Mouse (Mus musculus): ENCODE measurements around the gene Fank1. TPM values are rescaled to one million over a fixed set of nuclear protein-coding genes. Genes with fewer than 3 reads are reported as not detected.

Fank1 gene
- polyA plus RNA-seq, 1 experiment from 2014 or later = 0.23 TPM

DNA sequence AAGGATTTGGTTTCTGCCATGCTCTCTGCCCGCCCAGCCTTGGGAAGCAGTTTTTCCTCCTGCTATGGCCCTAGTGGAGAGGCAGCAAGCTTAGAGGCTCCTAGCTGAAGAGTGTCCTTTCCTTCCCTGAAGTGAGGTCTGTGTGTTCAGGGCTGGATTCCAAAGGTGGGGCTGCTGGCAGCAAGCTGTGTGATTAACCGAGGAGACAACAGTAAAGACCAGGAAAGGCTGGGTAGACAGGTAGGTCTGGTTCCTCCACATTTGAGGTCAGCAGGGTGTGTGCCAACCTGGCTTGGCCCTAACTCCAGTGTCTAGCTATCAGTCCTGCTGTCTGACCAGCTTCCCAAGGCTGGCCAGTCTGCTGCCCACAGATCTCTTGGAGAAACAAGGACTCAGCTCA lies 18.1 kb downstream of the Fank1 start:
- H3K27ac ChIP-seq = no peak overlapping the region
- H3K36me3 ChIP-seq = no peaks in the 10 kb centered on the region

DNA sequence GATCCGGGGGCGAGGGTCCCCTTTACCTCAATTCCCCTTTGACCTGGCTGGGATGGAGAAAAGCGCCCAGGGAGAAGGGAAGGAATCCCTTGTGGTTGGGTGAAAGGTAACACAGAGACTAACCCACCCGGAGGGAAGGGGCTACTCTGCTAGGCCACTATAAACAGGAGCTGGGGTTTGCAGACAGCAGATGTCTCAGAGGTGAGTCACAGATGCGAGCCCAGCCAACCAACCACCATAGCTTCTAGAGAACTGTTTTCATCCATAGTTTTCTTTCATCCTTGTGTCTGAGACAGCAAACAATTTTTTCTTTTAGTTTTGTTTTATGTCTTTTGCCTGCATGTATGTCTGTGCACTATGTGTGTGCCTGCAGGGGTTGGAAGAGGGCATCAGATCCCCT lies 23.3 kb downstream of the Fank1 start:
- H3K27ac ChIP-seq = no peak overlapping the region
- H3K4me1 ChIP-seq = no peaks in the 10 kb centered on the region
- H3K9me3 ChIP-seq (replicated peaks) = no peaks in the 10 kb centered on the region
- H3K36me3 ChIP-seq = no peaks in the 10 kb centered on the region
- no peak overlapping the region for H3K9ac ChIP-seq
- 75% methylated on average over 5 of the region's 5 CpGs for WGBS
- no peaks in the 10 kb centered on the region; the same call in 1 of the 2 replicates for H3K27me3 ChIP-seq
- ATAC-seq (replicated peaks; ENCODE audit: low FRiP score) = no peak
- H3K4me3 ChIP-seq (replicated peaks) = no peak overlapping the region
- H3K4me2 ChIP-seq = no peak overlapping the region

More for the DNA sequence above, 18.1 kb downstream of the Fank1 start:
- Histone ChIP-seq H3K4me3 (replicated peaks) (no peak overlapping the region), H3K9ac (no peak overlapping the region), H3K9me3 (replicated peaks) (no peaks in the 10 kb centered on the region), H3K27me3 (no peaks in the 10 kb centered on the region), H3K4me1 (peaks cover 6% of the 10 kb centered on the region; the same call in 1 of the 2 replicates), H3K4me2 (no peak overlapping the region)
- ATAC-seq (replicated peaks; ENCODE audit: low FRiP score) = no peak
- whole genome bisulfite sequencing = 88% methylated on average over 2 of the region's 2 CpGs

DNA sequence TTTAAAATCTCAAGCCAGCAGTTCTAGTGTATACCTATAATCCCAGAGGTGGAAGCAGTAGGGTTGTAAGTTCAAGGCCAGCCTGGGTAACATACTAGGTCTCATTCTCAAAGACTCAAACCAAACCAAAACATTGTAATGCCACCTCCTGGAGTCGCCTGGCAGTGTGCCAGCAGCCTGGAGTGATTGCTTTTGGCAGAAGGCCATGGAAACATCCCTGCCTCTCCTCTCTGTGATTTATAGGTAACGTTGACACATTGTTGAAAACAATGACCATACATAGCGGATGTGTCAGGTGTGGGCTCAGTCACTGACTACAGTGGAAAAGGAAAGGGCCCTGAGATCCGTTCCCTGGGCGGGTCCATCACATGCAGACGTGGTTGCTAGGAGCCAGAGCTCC lies 25.2 kb downstream of the Fank1 start:
- no peak overlapping the region for H3K27ac ChIP-seq

DNA sequence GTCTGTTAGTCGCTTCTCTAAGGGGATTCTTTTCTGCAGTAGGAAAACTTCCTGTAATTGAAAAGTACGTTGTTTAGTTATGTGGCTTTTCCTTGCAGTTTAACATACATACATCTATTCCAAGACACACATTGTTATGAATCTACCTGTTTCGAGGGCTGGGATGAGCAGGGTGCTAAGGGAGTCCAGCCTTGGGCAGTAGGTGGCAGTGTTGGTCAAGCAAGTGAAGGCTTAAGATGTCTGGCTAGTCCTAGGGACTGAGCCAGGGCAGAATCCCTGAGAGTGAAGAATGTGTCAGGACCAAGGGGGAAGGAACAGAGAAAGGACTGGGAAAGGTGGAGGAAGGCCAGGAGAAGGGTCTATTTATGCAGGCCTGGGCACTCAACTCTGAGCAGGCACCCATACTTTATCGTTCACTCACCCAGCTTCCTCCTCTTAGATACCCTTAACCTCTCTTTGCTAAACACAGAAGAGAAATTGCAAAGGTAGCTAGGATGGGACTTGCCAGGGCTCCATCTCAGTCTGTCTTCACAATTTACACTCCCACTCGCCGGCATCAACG lies 29.0 kb downstream of the Fank1 start:
- Histone ChIP-seq H3K9ac (no peak overlapping the region), H3K9me3 (replicated peaks) (no peaks in the 10 kb centered on the region), H3K27ac (no peak overlapping the region), H3K4me2 (no peak overlapping the region), H3K27me3 (no peaks in the 10 kb centered on the region; the same call in 1 of the 2 replicates), H3K4me1 (no peaks in the 10 kb centered on the region), H3K36me3 (no peaks in the 10 kb centered on the region), H3K4me3 (replicated peaks) (no peak overlapping the region)
- WGBS = 44% methylated on average over 7 of the region's 7 CpGs
- 0 out of 2 replicates have a peak, but pooled peaks have one; percentile 60 for ATAC-seq (replicated peaks; ENCODE audit: low FRiP score)

More for the DNA sequence above, 25.2 kb downstream of the Fank1 start:
- Histone ChIP-seq H3K9ac (no peak overlapping the region), H3K4me1 (no peaks in the 10 kb centered on the region), H3K27me3 (no peaks in the 10 kb centered on the region; the same call in 1 of the 2 replicates), H3K9me3 (replicated peaks) (no peaks in the 10 kb centered on the region), H3K4me3 (replicated peaks) (no peak overlapping the region), H3K4me2 (no peak overlapping the region), H3K36me3 (no peaks in the 10 kb centered on the region)
- WGBS = 42% methylated on average over 6 of the region's 6 CpGs
- 0 out of 2 replicates have a peak, but pooled peaks have one; percentile 33 for ATAC-seq (replicated peaks; ENCODE audit: low FRiP score)

DNA sequence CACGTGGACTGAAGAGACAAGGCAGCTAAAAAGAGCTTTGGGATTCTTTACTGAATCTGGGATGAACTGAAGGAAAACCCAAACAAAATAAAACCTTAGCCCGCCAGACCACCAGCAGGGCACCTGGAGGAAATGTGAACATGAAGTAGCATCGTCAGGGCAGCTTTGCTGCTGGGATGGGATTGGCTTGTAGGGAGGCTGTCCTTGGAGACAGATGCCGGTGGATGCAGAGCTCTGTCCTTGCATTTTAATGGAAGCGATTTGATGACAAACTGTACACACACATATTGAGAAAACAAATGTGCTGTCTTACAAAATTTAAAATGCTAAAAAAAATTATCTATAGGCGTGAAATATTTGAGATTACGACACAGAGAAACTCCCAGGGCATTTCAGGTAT lies 36.3 kb downstream of the Fank1 start:
- Histone ChIP-seq H3K27me3 (no peaks in the 10 kb centered on the region), H3K9ac (no peak overlapping the region), H3K27ac (no peak overlapping the region), H3K4me2 (no peak overlapping the region), H3K4me3 (replicated peaks) (no peak overlapping the region), H3K4me1 (no peaks in the 10 kb centered on the region), H3K9me3 (replicated peaks) (no peaks in the 10 kb centered on the region), H3K36me3 (no peaks in the 10 kb centered on the region)
- no peak for ATAC-seq (replicated peaks; ENCODE audit: low FRiP score)
- WGBS = 73% methylated on average over 7 of the region's 7 CpGs

DNA sequence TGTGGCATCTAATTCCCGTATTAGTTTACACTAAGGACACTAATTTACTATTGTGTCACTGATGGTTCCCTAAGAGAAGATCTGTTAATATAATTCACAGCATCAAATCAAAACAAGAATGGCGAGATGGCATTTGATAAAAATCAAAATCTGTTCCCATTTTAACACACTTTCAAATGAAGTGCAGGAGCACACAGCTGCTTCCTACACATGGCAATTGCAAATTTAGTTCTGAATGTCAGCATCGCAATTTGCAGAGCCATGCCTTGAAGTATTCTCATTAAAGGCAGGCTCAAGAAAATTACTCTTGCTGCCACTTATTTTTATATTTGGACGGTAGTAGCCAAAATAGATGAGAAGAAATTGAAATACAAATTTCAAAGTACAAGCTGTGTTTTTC lies 36.7 kb downstream of the Fank1 start:
- no peaks in the 10 kb centered on the region for H3K4me1 ChIP-seq
- no peaks in the 10 kb centered on the region for H3K9me3 ChIP-seq (replicated peaks)
- no peak for ATAC-seq (replicated peaks; ENCODE audit: low FRiP score)
- no peak overlapping the region for H3K27ac ChIP-seq
- no peak overlapping the region for H3K4me3 ChIP-seq (replicated peaks)
- H3K4me2 ChIP-seq = no peak overlapping the region
- 79% methylated on average over 4 of the region's 4 CpGs for WGBS
- H3K9ac ChIP-seq = no peak overlapping the region
- no peaks in the 10 kb centered on the region for H3K27me3 ChIP-seq
- H3K36me3 ChIP-seq = no peaks in the 10 kb centered on the region

DNA sequence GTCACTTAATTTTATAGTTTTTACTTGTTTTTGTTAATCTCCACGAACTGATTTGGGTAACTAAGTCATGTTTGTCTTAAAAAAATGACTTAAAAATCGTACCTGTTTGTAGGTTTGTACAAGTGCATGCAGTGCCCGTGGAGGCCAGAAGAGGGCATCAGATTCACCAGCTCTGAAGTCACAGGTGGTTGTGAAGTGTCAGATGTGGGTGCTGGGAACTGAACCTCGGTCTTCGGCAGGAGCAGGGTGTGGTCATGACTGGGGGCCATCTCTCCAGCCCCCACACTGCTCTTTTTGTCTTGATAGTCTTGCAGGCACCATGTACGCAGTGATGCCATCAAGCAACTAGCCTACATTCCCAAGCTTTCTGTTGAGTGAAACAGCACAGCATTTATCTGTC lies 47.1 kb downstream of the Fank1 start:
- no peak overlapping the region for H3K4me2 ChIP-seq
- no peak overlapping the region for H3K4me3 ChIP-seq (replicated peaks)
- no peak for ATAC-seq (replicated peaks; ENCODE audit: low FRiP score)
- no peaks in the 10 kb centered on the region for H3K36me3 ChIP-seq
- no peak overlapping the region for H3K9ac ChIP-seq
- H3K27me3 ChIP-seq = no peaks in the 10 kb centered on the region
- H3K9me3 ChIP-seq (replicated peaks) = no peaks in the 10 kb centered on the region; the same call in 1 of the 2 replicates
- H3K4me1 ChIP-seq = no peaks in the 10 kb centered on the region
- H3K27ac ChIP-seq = no peak overlapping the region
- 85% methylated on average over 6 of the region's 6 CpGs for WGBS

DNA sequence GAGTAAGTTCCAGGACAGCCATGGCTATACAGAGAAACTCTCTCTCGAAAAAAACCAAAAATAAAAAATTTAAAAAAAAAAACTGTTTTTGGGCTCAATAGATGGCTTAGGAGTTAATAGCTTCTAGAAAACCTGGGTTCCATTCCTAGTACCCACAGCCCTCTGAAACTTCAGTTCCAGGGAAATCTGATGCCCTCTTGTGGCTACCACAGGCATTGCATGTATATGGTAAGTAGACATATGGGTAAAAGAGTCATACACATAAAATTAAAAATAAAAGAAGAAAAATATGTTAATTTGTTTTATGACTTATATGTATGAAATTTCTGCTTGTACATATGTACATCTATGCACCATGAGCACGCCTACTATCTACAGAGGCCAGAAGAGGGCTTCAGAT lies 47.9 kb downstream of the Fank1 start:
- Histone ChIP-seq H3K27ac (no peak overlapping the region), H3K36me3 (no peaks in the 10 kb centered on the region), H3K4me1 (peaks cover 2% of the 10 kb centered on the region; the same call in 1 of the 2 replicates), H3K9ac (no peak overlapping the region), H3K4me3 (replicated peaks) (no peak overlapping the region), H3K4me2 (no peak overlapping the region), H3K27me3 (no peaks in the 10 kb centered on the region), H3K9me3 (replicated peaks) (no peaks in the 10 kb centered on the region; the same call in 1 of the 2 replicates)
- 88% methylated on average over 2 of the region's 2 CpGs for WGBS
- ATAC-seq (replicated peaks; ENCODE audit: low FRiP score) = no peak

DNA sequence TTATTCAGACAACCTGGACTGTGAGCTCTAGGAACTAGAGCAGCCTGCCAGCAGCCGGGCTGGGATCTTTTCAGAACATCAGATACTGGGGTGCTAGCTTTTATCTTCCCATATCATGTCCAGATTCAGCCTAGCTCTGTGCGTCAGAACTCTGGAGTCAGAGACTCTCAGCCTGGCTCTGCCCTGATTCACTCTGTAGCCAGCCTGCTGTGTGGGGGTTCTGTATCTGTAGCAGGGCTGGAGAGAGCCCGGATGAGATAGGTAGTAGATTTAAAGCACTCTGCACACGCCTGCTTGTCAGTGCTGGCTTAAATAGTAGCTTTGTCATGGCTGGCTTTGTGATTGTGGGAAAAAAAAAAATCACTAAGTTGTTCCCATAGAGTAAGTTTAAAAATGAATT lies 51.9 kb downstream of the Fank1 start:
- no peak for ATAC-seq (replicated peaks; ENCODE audit: low FRiP score)
- Histone ChIP-seq H3K4me2 (no peak overlapping the region), H3K27me3 (no peaks in the 10 kb centered on the region), H3K9ac (no peak overlapping the region), H3K4me3 (replicated peaks) (no peak overlapping the region), H3K4me1 (peaks cover 8% of the 10 kb centered on the region; the same call in 1 of the 2 replicates), H3K9me3 (replicated peaks) (no peaks in the 10 kb centered on the region; the same call in 1 of the 2 replicates), H3K36me3 (no peaks in the 10 kb centered on the region), H3K27ac (peak overlapping the region; percentile 18; the same call in 1 of the 2 replicates)
- WGBS = 44% methylated on average over 4 of the region's 4 CpGs

DNA sequence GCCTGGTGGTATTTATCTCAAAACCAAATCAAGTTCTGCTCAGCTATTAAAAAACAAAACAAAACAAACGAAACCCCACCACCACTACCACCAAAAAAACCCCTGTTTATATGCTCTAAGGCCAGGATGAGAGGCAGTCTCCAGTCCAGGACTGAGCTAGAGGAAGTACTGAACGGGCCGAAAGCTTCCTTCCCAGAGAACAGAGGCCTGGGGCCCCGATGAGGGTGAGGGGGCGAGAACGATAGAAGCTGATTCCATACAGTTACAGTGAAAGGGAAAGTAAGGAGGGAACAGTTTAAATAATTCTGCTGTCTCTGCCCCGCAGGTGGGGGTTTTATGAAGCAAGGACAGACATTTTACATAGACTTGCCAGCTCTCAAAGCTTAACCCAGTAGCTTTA lies 52.9 kb downstream of the Fank1 start:
- ATAC-seq (replicated peaks; ENCODE audit: low FRiP score) = no peak
- no peaks in the 10 kb centered on the region for H3K9me3 ChIP-seq (replicated peaks)
- no peaks in the 10 kb centered on the region for H3K36me3 ChIP-seq
- H3K27me3 ChIP-seq = no peaks in the 10 kb centered on the region
- no peak overlapping the region for H3K9ac ChIP-seq
- 0 out of 2 replicates have a peak overlapping the region, but pooled peaks have one; percentile 28 for H3K27ac ChIP-seq
- no peak overlapping the region for H3K4me2 ChIP-seq
- H3K4me1 ChIP-seq = peaks cover 8% of the 10 kb centered on the region; the same call in 1 of the 2 replicates
- no peak overlapping the region for H3K4me3 ChIP-seq (replicated peaks)
- WGBS = 37% methylated on average over 7 of the region's 7 CpGs

DNA sequence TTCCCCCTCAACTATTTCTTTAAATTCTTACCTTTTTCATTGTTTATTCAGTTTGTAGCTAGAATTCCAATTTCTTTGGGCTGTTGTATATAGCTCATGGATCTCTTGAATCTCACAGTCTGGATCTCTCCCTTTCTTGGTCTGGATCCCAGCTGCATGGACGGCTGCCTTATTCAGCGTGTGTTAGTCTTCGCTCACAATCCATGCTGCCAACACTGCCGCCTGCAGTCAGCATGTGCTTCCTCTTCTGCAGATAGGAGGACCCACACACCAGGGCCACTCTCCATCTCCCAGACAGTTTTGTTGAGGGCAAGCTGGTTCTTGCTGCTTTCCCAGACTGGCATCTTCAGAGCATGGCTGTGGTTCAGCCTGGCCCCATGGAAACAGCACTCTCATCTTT lies 62.9 kb downstream of the Fank1 start:
- 84% methylated on average over 4 of the region's 4 CpGs for WGBS
- ATAC-seq (replicated peaks; ENCODE audit: low FRiP score) = no peak

DNA sequence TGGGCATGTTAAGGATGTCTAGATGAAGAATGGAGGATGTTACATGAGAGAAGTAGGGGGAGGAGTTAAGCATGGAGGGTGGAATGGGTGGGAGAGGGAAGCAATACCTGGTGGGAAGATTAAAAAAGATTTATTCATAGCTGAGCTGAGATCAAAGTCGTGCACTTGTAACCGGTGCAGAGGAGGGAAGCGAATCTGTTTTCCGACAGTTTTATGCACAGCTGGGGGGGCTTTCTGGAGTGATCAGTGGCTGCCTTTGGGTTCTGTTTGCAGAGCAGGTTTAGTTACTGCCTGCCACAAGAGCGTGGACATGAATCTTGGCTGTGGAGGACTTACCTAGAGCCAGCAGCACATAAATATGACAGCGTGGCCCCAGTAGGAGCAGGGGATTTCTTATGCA lies 65.4 kb downstream of the Fank1 start:
- H3K4me1 ChIP-seq = no peaks in the 10 kb centered on the region
- H3K4me2 ChIP-seq = no peak overlapping the region
- H3K36me3 ChIP-seq = no peaks in the 10 kb centered on the region
- H3K4me3 ChIP-seq (replicated peaks) = no peak overlapping the region
- H3K27ac ChIP-seq = no peak overlapping the region
- H3K9me3 ChIP-seq (replicated peaks) = no peaks in the 10 kb centered on the region
- ATAC-seq (replicated peaks; ENCODE audit: low FRiP score) = peak; percentile 67
- H3K9ac ChIP-seq = no peak overlapping the region
- WGBS = 20% methylated on average over 6 of the region's 6 CpGs
- no peaks in the 10 kb centered on the region for H3K27me3 ChIP-seq

More for the DNA sequence above, 62.9 kb downstream of the Fank1 start:
- Histone ChIP-seq H3K36me3 (no peaks in the 10 kb centered on the region), H3K27ac (no peak overlapping the region), H3K27me3 (no peaks in the 10 kb centered on the region), H3K4me2 (no peak overlapping the region), H3K4me1 (no peaks in the 10 kb centered on the region), H3K9ac (no peak overlapping the region), H3K4me3 (replicated peaks) (no peak overlapping the region), H3K9me3 (replicated peaks) (no peaks in the 10 kb centered on the region)

DNA sequence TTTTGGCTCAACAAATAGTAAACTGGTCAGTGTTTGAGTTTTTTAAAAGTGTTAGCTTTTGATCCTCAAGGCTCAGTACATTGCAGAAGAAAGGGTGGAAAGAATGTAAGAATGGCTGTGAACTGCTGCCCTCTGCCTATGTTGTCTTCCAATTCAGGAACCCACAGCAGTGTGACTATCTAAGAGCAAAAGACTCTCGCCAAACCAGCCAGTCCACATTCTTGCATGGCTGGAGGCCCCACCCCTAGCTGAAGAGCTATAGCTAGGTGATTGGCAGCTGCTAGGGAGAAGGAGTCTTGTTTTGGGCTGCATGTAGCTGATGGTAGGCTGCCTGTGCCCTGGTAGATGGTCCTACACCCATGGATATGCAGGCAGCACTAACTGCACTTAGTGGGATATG lies 70.5 kb downstream of the Fank1 start:
- no peaks in the 10 kb centered on the region for H3K9me3 ChIP-seq (replicated peaks)
- H3K4me2 ChIP-seq = no peak overlapping the region
- no peak for ATAC-seq (replicated peaks; ENCODE audit: low FRiP score)
- no peak overlapping the region for H3K27ac ChIP-seq
- no peak overlapping the region for H3K4me3 ChIP-seq (replicated peaks)
- H3K27me3 ChIP-seq = no peaks in the 10 kb centered on the region
- H3K9ac ChIP-seq = no peak overlapping the region
- no peaks in the 10 kb centered on the region for H3K36me3 ChIP-seq
- WGBS = 30% methylated on average over 1 of the region's 1 CpGs
- 0 out of 2 replicates have a peak, but pooled peaks cover 4% of the 10 kb centered on the region for H3K4me1 ChIP-seq

Measured in kidney, embryonic 15.5 days (tissue).